Mouse (Mus musculus) MEL (cell line): ENCODE results near the gene Gsk3b. TPM values are rescaled to one million over a fixed set of nuclear protein-coding genes. Genes with fewer than 3 reads are reported as not detected.

ENCODE experiments used
- DNase-seq: peaks from one replicate; pipeline ENCODE4 v3.0.0; 2011; ENCODE audit warnings: low read depth, low spot score
- H3K27ac ChIP-seq: 2 replicates; pipeline ENCODE4 v1.5.1; 2012; ENCODE audit warnings: low read depth, mild to moderate bottlenecking, control low read depth, low read length, moderate library complexity; ENCODE audit not compliant: control insufficient read depth
- H3K27me3 ChIP-seq, 2 experiments: fragments of 150-350 bp in 1 of 2; sonication (generic) in 1 of 2; 2 replicates each; pipeline ENCODE4 v1.6.1; 2012; ENCODE audit warnings: low read length in 2 of 2, mild to moderate bottlenecking in 2 of 2, improper control_type of control experiment in 1 of 2, moderate library complexity in 1 of 2; ENCODE audit not compliant: insufficient read depth in 2 of 2, control insufficient read depth in 1 of 2
- H3K36me3 ChIP-seq, 2 experiments: 2 replicates each; pipeline ENCODE4 v1.6.1; 2012 to 2014; ENCODE audit warnings: low read length in 2 of 2, improper control_type of control experiment in 1 of 2, inconsistent platforms in 1 of 2, mild to moderate bottlenecking in 1 of 2; ENCODE audit not compliant: insufficient read depth in 2 of 2, control insufficient read depth in 1 of 2
- H3K4me1 ChIP-seq, 2 experiments: fragments of 150-350 bp in 1 of 2; sonication (generic) in 1 of 2; 2 replicates each; pipeline ENCODE4 v1.6.1; 2012; ENCODE audit warnings: low read length in 2 of 2, improper control_type of control experiment in 1 of 2, mild to moderate bottlenecking in 1 of 2; ENCODE audit not compliant: insufficient read depth in 2 of 2, control insufficient read depth in 1 of 2
- H3K4me3 ChIP-seq, 2 experiments: fragments of 150-350 bp in 1 of 2; sonication (generic) in 1 of 2; 2 replicates each; pipeline ENCODE4 v1.5.1; 2012; ENCODE audit warnings: low read depth in 2 of 2, low read length in 2 of 2, mild to moderate bottlenecking in 2 of 2, moderate library complexity in 2 of 2, control low read depth in 1 of 2, improper control_type of control experiment in 1 of 2; ENCODE audit not compliant: control insufficient read depth in 1 of 2, insufficient read depth in 1 of 2
- H3K79me2 ChIP-seq: 2 replicates; pipeline ENCODE4 v1.6.1; 2012; ENCODE audit warnings: mild to moderate bottlenecking, low read length, moderate library complexity; ENCODE audit not compliant: control insufficient read depth, poor library complexity, insufficient read depth
- H3K9ac ChIP-seq: 2 replicates; pipeline ENCODE4 v1.6.1; 2012; ENCODE audit warnings: low read depth, mild to moderate bottlenecking, control low read depth, low read length, moderate library complexity; ENCODE audit not compliant: control insufficient read depth, poor library complexity, severe bottlenecking
- H3K9me3 ChIP-seq: fragments of 150-350 bp; sonication (generic); replicated peaks from 2 replicates; pipeline ENCODE4 v1.6.1; 2012; ENCODE audit warnings: mild to moderate bottlenecking, low read length, improper control_type of control experiment, moderate library complexity; ENCODE audit not compliant: insufficient read depth
- CHD1 ChIP-seq: IDR thresholded peaks from 2 replicates; pipeline ENCODE4 v1.6.1; 2012; ENCODE audit warnings: low read depth, mild to moderate bottlenecking, inconsistent platforms, low read length, improper control_type of control experiment
- EP300 ChIP-seq, 2 experiments: IDR thresholded peaks; 2 replicates each; pipeline ENCODE4 v1.6.1; 2011; ENCODE audit warnings: improper control_type of control experiment in 2 of 2, low read length in 2 of 2, low read depth in 1 of 2, mild to moderate bottlenecking in 1 of 2
- MAFK ChIP-seq: IDR thresholded peaks from 2 replicates; pipeline ENCODE4 v1.6.1; 2011; ENCODE audit warnings: low read depth, mild to moderate bottlenecking, low read length, improper control_type of control experiment, borderline replicate concordance
- MAZ ChIP-seq: IDR thresholded peaks from 2 replicates; pipeline ENCODE4 v1.6.1; 2012; ENCODE audit warnings: low read depth, mild to moderate bottlenecking, inconsistent platforms, low read length, improper control_type of control experiment
- MXI1 ChIP-seq: IDR thresholded peaks from 2 replicates; pipeline ENCODE4 v1.6.1; 2011; ENCODE audit warnings: mild to moderate bottlenecking, low read depth, low read length, improper control_type of control experiment
- MYB ChIP-seq: IDR thresholded peaks from 2 replicates; pipeline ENCODE4 v1.6.1; 2011; ENCODE audit warnings: mild to moderate bottlenecking, low read depth, low read length, improper control_type of control experiment
- POLR2A ChIP-seq, 2 experiments: IDR thresholded peaks; 2 replicates each; pipeline ENCODE4 v1.6.1; 2011 to 2012; ENCODE audit warnings: low read length in 2 of 2, mild to moderate bottlenecking in 2 of 2, control low read depth in 1 of 2, improper control_type of control experiment in 1 of 2, low read depth in 1 of 2, moderate library complexity in 1 of 2; ENCODE audit not compliant: control insufficient read depth in 1 of 2, insufficient read depth in 1 of 2, poor library complexity in 1 of 2
- RCOR1 ChIP-seq: IDR thresholded peaks from 2 replicates; pipeline ENCODE4 v1.6.1; 2012; ENCODE audit warnings: low read depth, mild to moderate bottlenecking, inconsistent platforms, low read length, improper control_type of control experiment
- USF1 ChIP-seq: IDR thresholded peaks from 2 replicates; pipeline ENCODE4 v1.6.1; 2014; ENCODE audit warnings: low read depth, mild to moderate bottlenecking, inconsistent platforms, low read length, improper control_type of control experiment, moderate library complexity
- ZC3H11A ChIP-seq: IDR thresholded peaks from 2 replicates; pipeline ENCODE4 v1.6.1; 2012; ENCODE audit warnings: low read depth, mild to moderate bottlenecking, inconsistent platforms, low read length, improper control_type of control experiment
- ZKSCAN1 ChIP-seq: IDR thresholded peaks from 2 replicates; pipeline ENCODE4 v1.6.1; 2012; ENCODE audit warnings: low read depth, mild to moderate bottlenecking, inconsistent platforms, low read length, improper control_type of control experiment, moderate library complexity
- ZMIZ1 ChIP-seq: IDR thresholded peaks from 2 replicates; pipeline ENCODE4 v1.6.1; 2012; ENCODE audit warnings: low read depth, mild to moderate bottlenecking, inconsistent platforms, low read length, improper control_type of control experiment, moderate library complexity
- ZNF384 ChIP-seq: IDR thresholded peaks from 2 replicates; pipeline ENCODE4 v1.6.1; 2012; ENCODE audit warnings: low read depth, mild to moderate bottlenecking, inconsistent platforms, low read length, improper control_type of control experiment
- polyA plus RNA-seq, 2 experiments: library from polyadenylated mRNA; stranded (reverse) in 1 of 2; unstranded in 1 of 2; fragments of >175 nt in 1 of 2; fragments of >200 nt in 1 of 2; gene quantifications; 2 replicates each; pipeline versions ENCODE4 v1.2.1 to v1.2.4; 2012; ENCODE audit warnings: low replicate concordance in 2 of 2, low read depth in 1 of 2; ENCODE audit not compliant: insufficient read length in 2 of 2, insufficient read depth in 1 of 2, missing spikeins in 1 of 2
- total RNA-seq: library from RNA; depleted of rRNA; stranded (reverse); fragments of 300-350 nt; gene quantifications from 2 replicates; pipeline ENCODE4 v1.2.3, GENCODE M21; 2012

The Gsk3b gene
- total and polyA plus RNA-seq, 3 experiments, result 8.8 to 20.1 TPM; not detected in 1

GRCm38 (mm10) chr16:38244111-38244510 is 155.3 kb downstream of the Gsk3b start:
- Histone ChIP-seq H3K4me1 (no peaks in the 10 kb centered on the region; a peak in 1 of 4 replicates), H3K36me3 (no peaks in the 10 kb centered on the region; a peak in 2 of 4 replicates), H3K9ac (no peak overlapping the region), H3K79me2 (no peaks in the 10 kb centered on the region), H3K9me3 (no peaks in the 10 kb centered on the region), H3K27me3 (no peaks in the 10 kb centered on the region), H3K27ac (no peak overlapping the region), H3K4me3 (no peak overlapping the region)
- TF ChIP-seq MAFK, result no peak
- TF ChIP-seq ZNF384, result 0 out of 2 replicates have a peak, but pooled peaks have one; percentile 38
- no peak for TF ChIP-seq ZMIZ1
- no peak for DNase-seq

- no peak for TF ChIP-seq ZC3H11A
- TF ChIP-seq EP300 (IDR thresholded peaks at IDR 0.05; ENCODE audit: low read depth in 1 of 2, low read length in 2 of 2), result no peak
- TF ChIP-seq MYB, result no peak
- no peak for TF ChIP-seq USF1
- TF ChIP-seq MAZ, result no peak
- TF ChIP-seq MAFK, result no peak
- TF ChIP-seq MXI1, result no peak
- no peak for TF ChIP-seq POLR2A (IDR thresholded peaks at IDR 0.05; ENCODE audit: control insufficient read depth in 1 of 2, insufficient read depth in 1 of 2, low read depth in 1 of 2, low read length in 2 of 2, poor library complexity in 1 of 2)
- TF ChIP-seq ZKSCAN1, result no peak
- no peak for TF ChIP-seq RCOR1
- no peak overlapping the region for H3K4me3 ChIP-seq
- no peak for DNase-seq
- no peaks in the 10 kb centered on the region for H3K9me3 ChIP-seq
- no peaks in the 10 kb centered on the region for H3K27me3 ChIP-seq
- no peak overlapping the region for H3K27ac ChIP-seq
- H3K36me3 ChIP-seq, result no peaks in the 10 kb centered on the region; a peak in 1 of 4 replicates
- H3K79me2 ChIP-seq, result no peaks in the 10 kb centered on the region
- no peak overlapping the region for H3K9ac ChIP-seq
- H3K4me1 ChIP-seq, result no peaks in the 10 kb centered on the region
Measured at GRCm38 (mm10) chr16:38245379-38245778, 156.6 kb downstream of the Gsk3b start.

GRCm38 (mm10) chr16:38245849-38246585 is 157.2 kb downstream of the Gsk3b start:
- DNase-seq, result no peak
- H3K9ac ChIP-seq, result no peak overlapping the region

More at GRCm38 (mm10) chr16:38245849-38246585, 157.2 kb downstream of the Gsk3b start:
- TF ChIP-seq USF1 (peak; percentile 41; the same call in 1 of the 2 replicates), CHD1 (no peak)
- Histone ChIP-seq H3K4me1 (no peaks in the 10 kb centered on the region), H3K27me3 (no peaks in the 10 kb centered on the region), H3K36me3 (no peaks in the 10 kb centered on the region), H3K27ac (no peak overlapping the region), H3K79me2 (no peaks in the 10 kb centered on the region), H3K9me3 (no peaks in the 10 kb centered on the region), H3K4me3 (no peak overlapping the region)
